Mouse (Mus musculus) MEL (cell line): ENCODE measurements around the gene Kcnip2.

Experiments
- CTCF ChIP-seq, 3 experiments: IDR thresholded peaks in 2 of 3; conservative IDR thresholded peaks in 1 of 3; 2 replicates each; pipeline ENCODE4 v1.5.1; 2011 to 2012; ENCODE audit warnings: low read length in 3 of 3, low read depth in 2 of 3, mild to moderate bottlenecking in 2 of 3, improper control_type of control experiment in 1 of 3, inconsistent platforms in 1 of 3, mixed read lengths in 1 of 3, moderate library complexity in 1 of 3; ENCODE audit not compliant: control insufficient read depth in 1 of 3, insufficient read depth in 1 of 3, poor library complexity in 1 of 3, severe bottlenecking in 1 of 3
- E2F4 ChIP-seq: IDR thresholded peaks from 2 replicates; pipeline ENCODE4 v1.6.1; 2011; ENCODE audit warnings: low read depth, low read length, improper control_type of control experiment, borderline replicate concordance
- HCFC1 ChIP-seq: IDR thresholded peaks from 2 replicates; pipeline ENCODE4 v1.6.1; 2012; ENCODE audit warnings: low read depth, mild to moderate bottlenecking, inconsistent platforms, low read length, improper control_type of control experiment, moderate library complexity
- MAZ ChIP-seq: IDR thresholded peaks from 2 replicates; pipeline ENCODE4 v1.6.1; 2012; ENCODE audit warnings: low read depth, mild to moderate bottlenecking, inconsistent platforms, low read length, improper control_type of control experiment
- POLR2A ChIP-seq, 2 experiments: IDR thresholded peaks; 2 replicates each; pipeline ENCODE4 v1.6.1; 2011 to 2012; ENCODE audit warnings: low read length in 2 of 2, mild to moderate bottlenecking in 2 of 2, control low read depth in 1 of 2, improper control_type of control experiment in 1 of 2, low read depth in 1 of 2, moderate library complexity in 1 of 2; ENCODE audit not compliant: control insufficient read depth in 1 of 2, insufficient read depth in 1 of 2, poor library complexity in 1 of 2
- POLR2AphosphoS2 ChIP-seq: IDR thresholded peaks from 2 replicates; pipeline ENCODE4 v1.6.1; 2011; ENCODE audit warnings: low read length, improper control_type of control experiment
- ZC3H11A ChIP-seq: IDR thresholded peaks from 2 replicates; pipeline ENCODE4 v1.6.1; 2012; ENCODE audit warnings: low read depth, mild to moderate bottlenecking, inconsistent platforms, low read length, improper control_type of control experiment

DNA sequence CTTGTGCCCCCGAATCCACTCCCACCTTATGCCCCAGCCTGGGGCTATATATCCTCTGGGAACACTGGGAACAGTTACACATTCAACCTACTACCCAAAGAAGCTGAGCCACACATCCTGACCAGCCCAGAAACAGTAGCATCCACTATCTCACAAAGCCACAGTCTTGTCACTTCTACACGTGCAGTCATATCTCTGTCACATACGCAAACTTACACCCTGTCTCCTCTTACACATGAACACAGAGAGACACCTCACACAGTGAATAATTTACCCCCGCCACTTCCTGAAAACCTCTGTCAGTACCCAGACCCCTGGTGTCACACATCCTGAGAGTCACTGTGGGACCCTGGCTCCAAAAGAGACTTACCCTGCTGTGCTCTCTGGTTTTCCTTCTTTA lies 13.2 kb downstream of the Kcnip2 start:
- TF ChIP-seq CTCF (IDR thresholded peaks at IDR 0.05 in 2 of 3, conservative IDR thresholded peaks at IDR 0.05 in 1 of 3; ENCODE audit: control insufficient read depth in 1 of 3, insufficient read depth in 1 of 3, low read depth in 2 of 3, low read length in 3 of 3, poor library complexity in 1 of 3, severe bottlenecking in 1 of 3) (no peak), POLR2A (IDR thresholded peaks at IDR 0.05; ENCODE audit: control insufficient read depth in 1 of 2, insufficient read depth in 1 of 2, low read depth in 1 of 2, low read length in 2 of 2, poor library complexity in 1 of 2) (no peak), E2F4 (no peak), MAZ (no peak), HCFC1 (no peak), ZC3H11A (no peak), POLR2AphosphoS2 (no peak)
